Mouse (Mus musculus): ENCODE measurements around the gene Vps53.

- no peak for TF ChIP-seq CTCF (IDR thresholded peaks at IDR 0.05; ENCODE audit: low read depth)
- no peak for TF ChIP-seq EP300 (IDR thresholded peaks at IDR 0.05; ENCODE audit: low read depth)
Observed at GRCm38 (mm10) chr11:76088506-76088905, 90.9 kb downstream of the Vps53 start.

All from heart, postnatal 0 days (tissue).